Mouse (Mus musculus): ENCODE data around the gene 1700020N01Rik.

- no peak for TF ChIP-seq CTCF (IDR thresholded peaks at IDR 0.05; ENCODE audit: insufficient read depth, low read depth, low read length)
- no peak for TF ChIP-seq POLR2A (IDR thresholded peaks at IDR 0.05; ENCODE audit: insufficient read depth, low read depth, low read length)
These were observed 11.5 kb downstream of the 1700020N01Rik start for GRCm38 (mm10) chr10:21604476-21604875.

All from olfactory bulb, adult 2 months (tissue).